Mouse (Mus musculus) natural killer cell, adult 2 months (primary cell): Measurements from ENCODE around the gene Tmem186.

Experiments
- DNase-seq, 2 experiments: peaks; one replicate each; pipeline ENCODE4 v3.0.0; 2022; ENCODE audit warnings: low spot score in 2 of 2

The Tmem186 gene

DNA sequence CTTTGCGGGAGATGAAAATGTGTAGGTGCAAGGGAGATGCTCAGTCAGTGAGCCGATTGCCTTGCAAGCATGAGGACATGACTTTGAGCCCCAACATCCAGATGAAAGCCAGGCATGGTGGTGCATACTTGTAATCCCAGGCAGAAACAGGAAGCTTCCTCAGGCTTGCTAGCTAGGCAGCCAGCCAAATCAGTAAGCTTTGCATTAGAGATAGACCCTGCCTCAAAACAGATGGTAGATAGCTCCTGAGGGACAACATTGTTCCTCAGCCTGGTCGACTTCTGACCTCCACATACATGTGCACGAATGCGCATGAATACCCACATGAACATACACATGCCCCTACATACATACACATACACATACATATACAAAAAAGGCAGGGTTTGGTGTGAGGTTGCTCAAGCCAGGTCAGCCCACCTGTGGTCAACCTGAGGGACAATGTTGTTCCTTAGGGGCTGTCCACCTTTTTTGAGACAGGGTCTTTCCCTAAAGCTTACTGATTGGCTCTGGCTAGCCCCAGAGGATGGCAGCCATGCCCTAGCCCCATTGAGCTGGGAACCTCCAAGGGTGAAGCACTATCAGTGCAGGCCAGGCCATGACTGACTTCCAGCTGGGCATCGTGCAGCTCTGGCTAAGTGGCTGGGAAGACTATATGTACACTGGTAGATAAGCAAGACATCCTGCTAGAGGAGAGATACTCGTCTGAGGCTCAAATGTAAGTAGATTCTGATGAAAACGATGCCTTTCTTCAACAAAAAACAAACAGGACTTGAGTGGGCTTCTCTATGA is 25.1 kb downstream of the Tmem186 start:
- DNase-seq, result no peak

DNA sequence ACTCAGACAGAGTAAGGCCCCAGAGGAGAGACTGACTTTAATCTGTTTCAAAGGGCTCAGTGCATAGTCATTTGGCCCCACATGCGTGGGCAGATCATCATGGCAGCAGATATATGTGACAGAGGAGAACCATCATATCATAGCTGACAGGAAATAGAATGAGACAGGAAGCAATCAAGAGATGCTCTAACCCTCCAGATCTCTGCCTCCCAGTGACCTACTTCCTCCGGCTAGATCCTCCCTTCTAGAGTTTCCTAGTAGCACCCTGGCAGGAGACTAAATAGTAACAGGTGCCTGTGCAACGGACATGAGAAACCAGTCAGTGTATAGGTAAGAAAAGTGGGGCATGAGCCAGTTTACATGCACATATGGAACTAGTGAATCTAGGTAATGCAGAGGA is 27.1 kb downstream of the Tmem186 start:
- no peak for DNase-seq

DNA sequence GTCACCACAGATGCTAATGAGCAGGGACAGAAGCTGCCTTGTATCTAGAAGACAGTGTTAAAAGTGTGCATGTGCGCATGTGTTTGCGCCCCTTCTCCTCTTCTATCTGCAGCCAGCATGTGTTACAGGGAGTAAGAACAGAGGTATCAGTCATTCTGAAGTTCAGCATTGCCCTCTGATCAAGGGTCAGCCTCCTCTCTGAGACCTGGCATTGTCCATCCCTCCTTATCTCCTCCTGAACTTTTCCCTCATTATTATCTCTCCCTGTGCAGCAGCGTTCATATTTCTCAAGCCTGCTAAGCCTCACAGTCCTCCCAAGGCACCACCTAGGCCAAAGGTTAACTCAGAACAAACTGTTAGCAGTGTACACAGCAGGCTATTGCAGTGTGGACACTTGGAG is 33.7 kb downstream of the Tmem186 start:
- DNase-seq, result no peak

DNA sequence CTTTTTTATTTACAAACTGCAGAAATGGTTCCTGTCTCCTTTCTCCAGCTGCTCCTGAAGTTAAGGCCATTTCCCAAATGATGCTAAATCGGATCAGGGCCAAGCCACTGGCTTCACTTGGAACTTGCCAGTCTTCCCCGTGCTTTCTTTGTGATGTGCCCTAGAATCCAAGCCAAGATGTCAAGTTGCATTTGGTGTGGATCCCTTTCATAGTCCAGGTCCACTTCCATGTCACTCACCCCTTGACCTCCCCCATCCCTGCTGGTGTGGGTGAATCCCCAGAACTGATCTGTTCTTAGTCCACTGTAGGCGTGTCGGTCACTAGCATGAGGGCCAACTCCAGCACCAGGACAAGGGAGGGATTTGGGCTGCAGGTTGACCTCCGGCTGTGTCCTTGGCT is 40.0 kb downstream of the Tmem186 start:
- no peak for DNase-seq

DNA sequence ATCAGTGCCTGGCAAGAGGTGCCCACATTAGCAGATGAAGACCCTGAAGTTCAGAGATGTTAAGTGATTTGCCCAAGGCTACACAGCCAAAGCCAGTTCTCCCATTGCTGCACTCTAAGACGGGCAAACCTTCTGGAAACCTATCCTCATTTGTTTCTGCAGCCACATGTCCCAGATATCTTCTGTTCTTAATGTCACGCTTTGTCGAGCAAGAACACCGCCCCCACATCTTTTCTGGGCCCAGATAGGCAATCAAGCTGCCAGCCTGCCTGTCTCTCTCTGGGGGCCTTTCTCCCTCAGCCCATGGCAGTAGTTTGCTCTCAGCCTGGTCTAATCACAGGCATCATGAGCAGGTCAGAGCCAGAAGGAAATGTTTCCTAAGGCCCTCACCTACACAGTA is 41.2 kb downstream of the Tmem186 start:
- DNase-seq, result no peak

DNA sequence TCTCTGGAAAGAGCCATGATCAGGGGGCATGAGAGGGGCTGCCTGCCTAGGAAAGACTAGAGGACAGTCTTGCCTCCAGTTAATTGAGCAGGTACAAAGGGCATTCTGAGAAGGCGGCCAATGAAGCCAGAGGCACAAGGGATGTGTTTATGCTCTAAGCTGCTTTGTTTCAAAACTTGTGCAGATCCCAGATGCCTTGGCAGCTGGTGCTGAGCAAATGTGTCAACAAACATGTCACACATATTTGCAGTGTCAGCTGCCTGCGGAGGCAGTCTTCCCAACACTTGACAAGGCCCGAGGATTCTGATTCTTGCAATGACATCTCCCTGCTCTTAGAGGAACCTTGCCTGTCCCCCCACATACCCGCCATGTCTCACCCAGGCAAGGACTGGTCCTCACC is 42.1 kb downstream of the Tmem186 start:
- no peak for DNase-seq

DNA sequence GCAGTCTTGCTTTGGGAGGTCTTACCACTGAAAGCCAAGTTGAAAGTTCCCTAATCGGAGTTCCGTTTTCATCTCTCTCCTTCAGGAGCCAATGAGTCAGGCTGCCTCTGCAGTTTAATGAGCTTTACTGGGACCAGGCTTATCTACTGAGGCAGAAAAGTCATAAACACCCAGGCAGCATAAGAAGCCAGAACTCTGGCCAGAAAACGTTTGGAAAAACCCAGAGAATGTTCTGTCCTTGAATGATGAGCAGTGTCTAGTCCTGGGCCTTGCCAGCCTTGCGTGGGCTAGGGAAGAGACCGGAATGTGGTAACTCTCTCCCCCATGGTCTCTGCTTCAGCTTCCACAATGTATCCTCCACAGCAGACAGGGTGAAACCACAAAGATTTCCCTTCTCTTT is 52.5 kb downstream of the Tmem186 start:
- DNase-seq, result no peak

DNA sequence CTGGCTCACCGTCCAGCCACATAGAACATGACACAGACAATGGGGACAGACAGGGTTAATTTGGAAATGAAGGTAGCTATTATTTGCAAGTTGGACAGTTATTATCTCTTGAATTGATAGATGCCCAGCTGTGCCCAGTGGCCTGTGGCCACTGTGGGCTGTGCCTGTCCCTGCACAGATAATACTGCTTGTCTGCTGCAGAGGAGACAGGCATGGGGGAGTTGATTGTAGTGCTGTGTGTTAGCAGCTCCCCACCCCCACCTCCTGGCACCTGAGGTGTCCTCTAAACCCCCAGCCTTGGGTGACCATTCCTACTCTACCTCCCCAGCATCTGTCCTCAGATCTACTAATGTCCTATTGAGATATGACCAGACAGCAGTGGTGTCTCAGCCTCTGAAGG is 53.3 kb downstream of the Tmem186 start:
- DNase-seq, result no peak
